Mouse (Mus musculus) cortical plate, adult 2 months (tissue): ENCODE measurements at regions not wholly inside any gene's neighbourhood (a gene's known extent, or its start where the extent isn't known, plus 50 kb on each side); places are given as distances from the start of the nearest gene placed in this dataset.

ENCODE experiments used
- CTCF ChIP-seq: fragments of 200-500 bp; IDR thresholded peaks from 2 replicates; pipeline ENCODE4 v1.5.1; 2011; ENCODE audit warnings: mild to moderate bottlenecking, control low read depth, low read length; ENCODE audit not compliant: insufficient read depth; ENCODE audit errors: extremely low read depth
- POLR2A ChIP-seq: fragments of 200-500 bp; IDR thresholded peaks from 2 replicates; pipeline ENCODE4 v1.6.1; 2011; ENCODE audit warnings: mild to moderate bottlenecking, low read length, control low read depth; ENCODE audit not compliant: insufficient read depth; ENCODE audit errors: extremely low read depth

DNA sequence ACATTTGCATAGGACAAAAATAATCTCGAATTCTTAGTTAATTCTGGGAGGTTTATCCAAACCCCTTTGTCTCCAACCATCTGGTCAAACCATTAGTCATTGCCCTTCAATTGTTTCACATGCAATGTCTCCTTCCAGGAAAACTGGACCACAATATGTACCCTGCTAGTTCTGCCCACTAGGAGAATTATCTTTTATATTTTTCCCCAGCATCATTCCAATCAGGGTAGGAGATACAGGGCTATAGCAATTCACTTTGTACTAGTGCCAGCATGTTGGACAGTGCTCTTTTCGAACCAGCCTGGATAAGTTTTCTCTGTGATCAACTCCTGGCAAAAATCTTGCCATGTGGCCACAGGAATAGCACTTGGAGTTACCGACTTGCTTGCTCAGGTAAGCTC, 300.6 kb downstream of the Otol1 start:
- no peak for TF ChIP-seq CTCF
- no peak for TF ChIP-seq POLR2A
